Mouse (Mus musculus) heart, adult 2 months (tissue): ENCODE results near the gene Trrap. TPM values are rescaled to one million over a fixed set of nuclear protein-coding genes. Genes with fewer than 3 reads are reported as not detected.

ENCODE experiments used
- DNase-seq, 2 experiments: peaks; one replicate each; pipeline ENCODE4 v3.0.0; 2021
- H3K27ac ChIP-seq: fragments of 200-600 bp; 2 replicates; pipeline ENCODE4 v1.8.1; 2022
- H3K27me3 ChIP-seq: fragments of 200-500 bp; 2 replicates; pipeline ENCODE4 v1.6.1; 2012; ENCODE audit warnings: mild to moderate bottlenecking, low read length, inconsistent platforms, mixed read lengths; ENCODE audit not compliant: control insufficient read depth, insufficient read depth
- H3K36me3 ChIP-seq: fragments of 200-500 bp; 2 replicates; pipeline ENCODE4 v1.6.1; 2012; ENCODE audit warnings: low read length, inconsistent platforms; ENCODE audit not compliant: control insufficient read depth, insufficient read depth
- H3K4me1 ChIP-seq: fragments of 200-500 bp; 2 replicates; pipeline ENCODE4 v1.6.1; 2011; ENCODE audit warnings: low read length; ENCODE audit not compliant: control insufficient read depth, insufficient read depth
- H3K4me3 ChIP-seq: fragments of 200-600 bp; 2 replicates; pipeline ENCODE4 v1.8.1; 2022
- H3K79me2 ChIP-seq: fragments of 200-500 bp; replicated peaks from 2 replicates; pipeline ENCODE4 v1.6.1; 2012; ENCODE audit warnings: mild to moderate bottlenecking, inconsistent platforms, low read length, moderate library complexity, mixed read lengths; ENCODE audit not compliant: control insufficient read depth, insufficient read depth
- H3K9ac ChIP-seq: fragments of 200-500 bp; 2 replicates; pipeline ENCODE4 v1.6.1; 2012; ENCODE audit warnings: low read depth, mild to moderate bottlenecking, control low read depth, inconsistent platforms, low read length, mixed read lengths
- CTCF ChIP-seq: fragments of 200-600 bp; IDR thresholded peaks from 2 replicates; pipeline ENCODE4 v1.8.1; 2022; ENCODE audit warnings: antibody characterized with exemption, mild to moderate bottlenecking, moderate library complexity
- EP300 ChIP-seq: fragments of 200-500 bp; IDR thresholded peaks from 2 replicates; pipeline ENCODE4 v1.6.1; 2011; ENCODE audit warnings: low read depth, low read length, control low read depth; ENCODE audit not compliant: insufficient read depth
- POLR2A ChIP-seq: fragments of 200-500 bp; IDR thresholded peaks from 2 replicates; pipeline ENCODE4 v1.6.1; 2011; ENCODE audit warnings: mild to moderate bottlenecking, low read depth, low read length, control low read depth; ENCODE audit not compliant: insufficient read depth
- WGBS: fragments of 180-500 bp; shearing (Covaris S2); methylation state at CpG from one replicate; pipeline ENCODE4 v1.1.7; 2018; 5-methylcytosine and 5-hydroxymethylcytosine counted together
- intact Hi-C: fragments of 180-260 bp; cut with DNase I; formaldehyde crosslinking; loops from one replicate; pipeline ENCODE4 v1.15.1; 2025
- polyA plus RNA-seq: library from polyadenylated mRNA; depleted of rRNA; stranded (reverse); fragments of >200 nt; gene quantifications from 2 replicates; pipeline ENCODE4 v1.2.3, GENCODE M21; 2012
- total RNA-seq, 2 experiments: library from RNA; stranded (reverse); gene quantifications; 2 replicates each; pipeline ENCODE4 v1.2.3; 2021

Trrap gene
- total and polyA plus RNA-seq, 3 experiments = 35.3 to 52.4 (median 38.3) TPM

DNA sequence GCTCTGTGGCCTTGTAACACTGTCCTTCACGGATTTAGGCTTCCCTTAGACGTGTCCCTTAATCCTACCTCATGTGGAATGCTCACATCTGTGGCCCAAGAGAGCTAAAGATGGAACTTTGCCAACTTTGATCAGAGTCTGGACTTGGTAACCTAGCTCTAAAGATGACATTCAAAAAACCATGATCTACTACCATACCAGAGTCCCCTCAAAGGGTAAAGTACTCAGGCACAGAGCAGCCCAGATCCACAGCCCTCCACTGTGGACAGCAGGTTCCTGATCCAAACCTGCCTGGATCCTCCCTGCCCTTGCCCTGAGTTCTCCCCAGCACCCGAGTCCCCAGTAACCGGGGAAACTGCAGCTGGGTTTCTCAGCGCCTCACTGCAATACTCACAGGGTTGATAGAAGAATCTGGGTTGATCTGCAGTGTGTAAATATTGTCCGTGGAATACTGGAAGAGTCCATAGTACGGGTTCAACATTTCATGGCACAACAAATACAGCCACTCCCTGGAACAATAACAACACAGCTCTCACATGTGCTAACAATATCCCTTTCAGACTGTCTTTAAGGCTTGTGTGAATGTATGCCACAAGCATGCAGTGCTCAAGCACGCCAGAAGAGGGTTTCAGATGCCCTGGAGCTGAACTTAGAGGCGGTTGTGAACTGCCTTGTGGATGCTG lies 118.6 kb downstream of the Trrap start:
- no peak for DNase-seq
- no peaks in the 10 kb centered on the region for H3K4me1 ChIP-seq
- no peak overlapping the region for H3K4me3 ChIP-seq
- no peak overlapping the region for H3K9ac ChIP-seq
- 91% methylated on average over 9 of the region's 9 CpGs for WGBS
- no peak for TF ChIP-seq EP300
- no peak for TF ChIP-seq POLR2A
- no peak for TF ChIP-seq CTCF
- H3K36me3 ChIP-seq = no peaks in the 10 kb centered on the region
- H3K27me3 ChIP-seq = no peaks in the 10 kb centered on the region
- no peak overlapping the region for H3K27ac ChIP-seq
- no peaks in the 10 kb centered on the region for H3K79me2 ChIP-seq
- intact Hi-C loops = loop anchor here (2.0 kb wide), 1 partner anchor 103 kb away; no protein-coding TSS in a partner anchor

DNA sequence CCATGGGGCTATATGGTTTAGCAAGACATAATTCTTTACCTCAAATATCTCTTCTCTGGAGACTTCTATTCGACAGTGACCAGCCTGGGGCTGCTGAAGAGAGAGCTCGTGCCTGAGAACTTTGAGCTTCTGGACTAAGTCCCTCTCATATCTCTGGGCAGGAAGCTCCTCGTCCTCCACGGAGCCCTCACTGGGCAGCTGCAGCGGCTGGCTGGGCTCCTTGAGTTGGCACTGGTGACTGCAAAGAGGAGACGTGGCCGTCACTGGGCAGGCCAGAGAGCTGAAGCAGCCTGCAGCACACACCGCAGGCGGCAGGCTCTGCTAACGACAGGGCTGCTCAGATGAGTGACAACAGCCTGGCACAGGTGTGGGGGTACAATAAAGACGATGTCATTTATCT lies 123.7 kb downstream of the Trrap start:
- H3K36me3 ChIP-seq = no peaks in the 10 kb centered on the region
- no peak overlapping the region for H3K4me3 ChIP-seq
- H3K27me3 ChIP-seq = no peaks in the 10 kb centered on the region
- no peak for DNase-seq
- TF ChIP-seq POLR2A (no peak), CTCF (no peak), EP300 (no peak)
- 54% methylated on average over 11 of the region's 11 CpGs for WGBS
- no peak overlapping the region for H3K27ac ChIP-seq
- no peak overlapping the region for H3K9ac ChIP-seq
- H3K79me2 ChIP-seq = no peaks in the 10 kb centered on the region
- intact Hi-C loops = no loop called here
- H3K4me1 ChIP-seq = no peaks in the 10 kb centered on the region

DNA sequence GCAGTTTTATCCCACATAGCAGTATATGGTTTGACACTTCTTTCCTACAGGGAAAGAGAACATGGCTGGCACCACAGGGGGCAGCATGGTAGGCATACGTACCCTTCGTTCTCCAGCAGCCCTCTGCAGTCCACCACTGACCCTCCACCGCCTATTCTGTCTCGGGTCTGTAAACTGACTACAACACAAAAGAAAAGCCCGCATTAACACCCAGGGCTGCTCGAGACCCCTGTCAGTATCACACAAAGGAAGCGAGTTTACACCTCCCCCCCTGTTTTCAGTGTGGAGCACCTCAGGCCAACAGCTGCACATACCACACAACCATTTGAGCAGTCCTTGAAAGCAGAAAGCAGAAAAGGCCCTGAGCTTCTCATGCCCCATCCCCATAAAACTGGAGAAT lies 130.3 kb downstream of the Trrap start:
- WGBS = 85% methylated on average over 7 of the region's 7 CpGs
- Histone ChIP-seq H3K79me2 (no peaks in the 10 kb centered on the region), H3K4me1 (0 out of 2 replicates have a peak, but pooled peaks cover 1% of the 10 kb centered on the region), H3K27me3 (no peaks in the 10 kb centered on the region), H3K36me3 (no peaks in the 10 kb centered on the region; the same call in 1 of the 2 replicates), H3K9ac (no peak overlapping the region), H3K27ac (peak overlapping the region; percentile 13; the same call in 1 of the 2 replicates), H3K4me3 (no peak overlapping the region)
- no peak for DNase-seq
- intact Hi-C loops = no loop called here
- no peak for TF ChIP-seq CTCF
- no peak for TF ChIP-seq EP300
- no peak for TF ChIP-seq POLR2A

DNA sequence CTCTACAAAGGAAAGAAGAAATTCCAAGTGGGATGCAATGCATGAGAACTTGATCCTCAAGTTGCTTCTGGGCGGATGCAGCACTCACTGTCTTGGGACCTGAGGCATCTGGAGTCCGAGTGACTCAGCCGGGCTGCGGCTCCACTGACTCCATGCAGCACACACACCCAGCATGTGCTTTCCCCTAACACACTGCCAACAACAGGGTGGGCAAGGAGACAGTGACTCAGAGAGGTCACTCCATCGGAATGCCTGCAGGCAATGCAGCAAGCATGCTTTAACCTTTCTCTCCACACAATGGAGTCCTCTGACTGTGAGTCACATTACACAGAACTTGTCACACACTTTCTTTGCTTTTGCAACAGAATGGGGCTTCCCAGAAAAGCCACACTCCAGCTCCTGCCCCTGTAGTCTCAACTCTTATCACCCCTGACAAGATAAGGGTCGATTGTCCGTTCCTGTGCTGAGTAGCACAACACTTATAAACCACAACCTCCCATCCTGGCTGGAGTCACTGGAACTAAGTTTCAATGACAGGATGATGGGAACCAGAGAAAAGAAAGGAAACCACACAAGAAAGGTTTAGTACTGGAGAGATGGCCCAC lies 131.0 kb downstream of the Trrap start:
- Histone ChIP-seq H3K4me3 (no peak overlapping the region), H3K9ac (no peak overlapping the region), H3K79me2 (no peaks in the 10 kb centered on the region), H3K36me3 (no peaks in the 10 kb centered on the region; the same call in 1 of the 2 replicates), H3K4me1 (0 out of 2 replicates have a peak, but pooled peaks cover 1% of the 10 kb centered on the region), H3K27me3 (no peaks in the 10 kb centered on the region), H3K27ac (no peak overlapping the region; the same call in 1 of the 2 replicates)
- intact Hi-C loops = no loop called here
- 21% methylated on average over 7 of the region's 7 CpGs for WGBS
- peak; percentile 51 to 71 for DNase-seq
- TF ChIP-seq EP300 (0 out of 2 replicates have a peak, but pooled peaks have one; percentile 22), POLR2A (no peak), CTCF (0 out of 2 replicates have a peak, but pooled peaks have one; percentile 9)

DNA sequence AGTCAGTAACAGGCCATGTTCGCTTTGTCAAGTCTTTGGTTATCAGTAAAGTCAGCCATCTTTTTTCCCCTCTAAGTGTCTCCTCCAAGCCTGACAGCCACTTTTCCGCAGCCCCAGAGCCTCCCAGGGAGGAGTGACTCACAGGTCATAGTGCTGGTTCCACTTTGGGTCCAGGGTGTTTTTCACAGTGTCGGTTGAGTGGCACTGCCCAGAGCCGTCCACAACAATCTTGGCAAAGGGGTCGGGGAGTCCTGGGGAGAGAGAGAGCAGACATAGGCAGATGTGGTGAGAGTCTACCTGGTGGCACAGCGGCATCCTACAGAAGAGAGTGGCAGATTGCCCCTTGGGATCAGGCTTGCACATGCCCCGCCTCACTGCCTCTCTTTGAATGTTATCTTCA lies 133.5 kb downstream of the Trrap start:
- intact Hi-C loops = no loop called here
- TF ChIP-seq POLR2A (no peak), CTCF (no peak)
- no peak overlapping the region for H3K27ac ChIP-seq
- peaks cover 5% of the 10 kb centered on the region for H3K79me2 ChIP-seq
- peaks cover 5% of the 10 kb centered on the region for H3K4me1 ChIP-seq
- H3K4me3 ChIP-seq = no peak overlapping the region
- H3K9ac ChIP-seq = no peak overlapping the region
- WGBS = 79% methylated on average over 7 of the region's 7 CpGs
- H3K27me3 ChIP-seq = no peaks in the 10 kb centered on the region
- DNase-seq = no peak
- H3K36me3 ChIP-seq = no peaks in the 10 kb centered on the region; the same call in 1 of the 2 replicates

DNA sequence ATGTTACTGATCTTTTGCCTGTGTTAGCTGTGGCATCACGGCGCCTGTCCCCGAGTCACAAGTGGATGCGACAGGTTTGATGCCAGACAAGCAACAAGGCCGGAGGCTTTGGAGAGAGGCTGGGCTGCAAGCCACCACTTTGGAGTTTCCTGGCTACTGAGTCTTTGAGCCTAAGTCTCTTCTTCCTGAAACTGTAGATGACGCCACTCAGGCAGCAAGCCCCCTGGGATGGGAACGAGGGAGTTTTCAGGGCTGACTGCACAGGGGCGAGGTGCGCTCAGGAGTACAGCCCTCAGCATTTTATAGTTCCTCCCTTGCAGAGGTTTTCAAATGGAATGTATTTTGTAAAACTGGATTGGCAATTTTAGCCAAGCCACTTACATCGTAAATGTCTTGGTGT lies 134.3 kb downstream of the Trrap start:
- TF ChIP-seq EP300 = no peak
- TF ChIP-seq CTCF = no peak
- TF ChIP-seq POLR2A = no peak
- Histone ChIP-seq H3K9ac (no peak overlapping the region), H3K4me1 (peaks cover 5% of the 10 kb centered on the region), H3K79me2 (peaks cover 5% of the 10 kb centered on the region), H3K4me3 (no peak overlapping the region), H3K27me3 (no peaks in the 10 kb centered on the region), H3K36me3 (no peaks in the 10 kb centered on the region; the same call in 1 of the 2 replicates), H3K27ac (no peak overlapping the region)
- DNase-seq = peak in 1 of 2 experiments; percentile 23
- intact Hi-C loops = no loop called here
- WGBS = 61% methylated on average over 10 of the region's 10 CpGs
